Mouse (Mus musculus) embryo, embryonic 11 days (tissue): ENCODE results near the gene Gaa.
A peak's percentile ranks its signal among the peaks of the same experiment; 100 is the strongest.
"Not testable (repeated sequence)": the region's sequence is repeated elsewhere in the genome, so short reads cannot be mapped to it uniquely, and the experiment has no call there.

Experiments
- DNase-seq: peaks from one replicate; pipeline ENCODE4 v3.0.0-alpha.2; 2015

The Gaa gene

DNA sequence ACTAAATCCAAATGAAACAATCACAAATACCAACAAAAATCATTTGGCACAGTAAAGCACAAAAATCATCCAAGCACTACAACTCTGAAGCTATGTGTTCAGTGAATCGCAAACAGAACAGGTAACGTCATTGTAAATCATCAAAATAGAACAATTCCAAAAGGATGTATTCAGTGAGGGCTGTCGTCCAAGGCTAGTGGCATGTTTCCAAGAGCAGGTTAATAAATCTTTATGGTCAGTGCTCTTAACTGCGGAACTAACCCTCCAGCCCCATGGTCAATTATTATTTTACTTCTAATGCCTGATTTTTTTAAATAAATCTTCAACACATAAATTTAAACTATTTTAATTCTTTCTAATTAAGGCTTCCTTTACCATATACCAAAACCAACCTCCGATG is 11.1 kb upstream of the Gaa start:
- not testable (repeated sequence) for DNase-seq

GRCm38 (mm10) chr11:119258216-119258571 is 9.5 kb upstream of the Gaa start:
- DNase-seq: no peak

- DNase-seq: peak; percentile 65
These were observed 8.9 kb upstream of the Gaa start for GRCm38 (mm10) chr11:119258572-119259322.

GRCm38 (mm10) chr11:119259977-119260376 is 7.7 kb upstream of the Gaa start:
- no peak for DNase-seq

DNA sequence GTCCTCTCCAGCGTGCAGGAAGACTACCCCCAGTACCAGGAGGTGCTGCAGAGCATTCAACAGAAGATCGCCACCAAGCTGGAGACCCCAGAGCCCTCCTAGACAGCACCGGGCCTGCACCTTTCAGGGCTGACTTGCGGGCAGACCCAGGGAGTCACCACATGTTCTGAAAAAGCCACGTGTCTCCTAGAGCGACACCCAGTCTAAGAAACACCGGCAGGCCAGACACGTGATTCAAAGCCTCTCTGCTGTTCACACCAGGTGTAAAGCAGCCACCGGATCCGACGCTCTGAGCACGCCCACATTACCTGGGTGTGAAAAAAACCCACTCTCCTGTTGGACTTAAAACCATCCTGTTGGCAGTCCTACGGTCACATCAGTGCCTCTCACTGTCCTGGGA is 3.3 kb upstream of the Gaa start:
- no peak for DNase-seq

- DNase-seq: no peak
These were observed 1.9 kb upstream of the Gaa start for GRCm38 (mm10) chr11:119265811-119266210.

DNA sequence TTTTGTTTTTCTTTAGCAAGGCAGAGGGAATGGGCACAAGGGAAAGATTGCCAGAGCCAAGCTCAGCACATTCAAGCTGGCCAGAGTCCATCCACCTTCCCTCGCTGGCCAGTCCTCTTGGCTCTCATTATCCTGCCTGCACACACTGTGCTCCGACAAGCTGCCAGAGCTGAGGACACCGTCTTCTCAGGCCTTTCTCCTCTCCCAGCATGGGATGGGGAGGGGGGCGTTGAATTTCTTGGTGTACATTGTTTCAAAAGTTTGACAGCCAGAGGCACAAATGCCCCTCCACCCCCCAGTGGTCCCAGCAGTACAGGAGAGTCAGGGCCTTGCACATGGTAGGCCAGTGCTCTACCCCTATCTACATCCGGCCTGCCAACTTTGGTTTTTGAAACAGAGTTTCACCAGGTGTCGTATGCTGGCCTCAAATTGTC is 429 bp upstream of the Gaa start:
- DNase-seq: no peak

GRCm38 (mm10) chr11:119268557-119269195 is 989 bp downstream of the Gaa start:
- no peak for DNase-seq

- DNase-seq: not testable (repeated sequence)
These were observed 4.8 kb downstream of the Gaa start for GRCm38 (mm10) chr11:119272492-119272891.

DNA sequence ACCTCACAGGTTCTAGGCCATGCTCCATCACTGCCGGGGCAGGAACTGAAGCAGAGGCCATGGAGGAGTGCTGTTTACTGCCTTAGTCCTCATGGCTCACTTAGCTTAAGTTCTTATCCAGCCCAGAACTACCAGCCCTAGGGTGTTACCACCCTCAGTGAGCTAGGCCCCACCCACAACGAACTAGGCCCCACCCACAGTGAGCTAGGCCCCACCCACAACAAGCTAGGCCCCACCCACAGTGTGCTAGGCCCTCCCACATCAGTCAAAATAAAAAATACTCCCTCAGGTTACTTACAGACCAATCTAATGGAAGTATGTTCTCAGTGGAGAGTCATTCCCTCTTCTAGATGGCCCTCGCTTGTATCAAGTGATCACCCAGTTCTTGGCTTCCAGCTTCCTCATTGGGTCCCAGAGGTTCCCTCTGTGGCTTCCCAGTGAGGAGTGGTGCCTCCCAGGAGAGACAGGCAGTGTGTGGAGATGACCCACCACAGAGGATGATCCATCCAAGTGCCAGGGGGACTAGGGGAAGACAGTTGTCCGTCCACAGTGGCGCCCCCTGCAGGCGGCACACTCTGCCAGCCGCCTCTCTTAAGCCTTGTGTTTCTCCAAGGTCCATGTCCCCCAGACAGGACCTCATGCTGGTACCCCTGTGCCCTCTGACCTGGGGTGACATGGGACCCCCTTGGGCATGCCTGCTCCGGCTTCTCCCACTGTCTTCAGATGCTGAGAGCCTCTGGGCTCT is 5.7 kb downstream of the Gaa start:
- no peak for DNase-seq

GRCm38 (mm10) chr11:119281030-119281429 is 13.3 kb downstream of the Gaa start:
- no peak for DNase-seq

DNA sequence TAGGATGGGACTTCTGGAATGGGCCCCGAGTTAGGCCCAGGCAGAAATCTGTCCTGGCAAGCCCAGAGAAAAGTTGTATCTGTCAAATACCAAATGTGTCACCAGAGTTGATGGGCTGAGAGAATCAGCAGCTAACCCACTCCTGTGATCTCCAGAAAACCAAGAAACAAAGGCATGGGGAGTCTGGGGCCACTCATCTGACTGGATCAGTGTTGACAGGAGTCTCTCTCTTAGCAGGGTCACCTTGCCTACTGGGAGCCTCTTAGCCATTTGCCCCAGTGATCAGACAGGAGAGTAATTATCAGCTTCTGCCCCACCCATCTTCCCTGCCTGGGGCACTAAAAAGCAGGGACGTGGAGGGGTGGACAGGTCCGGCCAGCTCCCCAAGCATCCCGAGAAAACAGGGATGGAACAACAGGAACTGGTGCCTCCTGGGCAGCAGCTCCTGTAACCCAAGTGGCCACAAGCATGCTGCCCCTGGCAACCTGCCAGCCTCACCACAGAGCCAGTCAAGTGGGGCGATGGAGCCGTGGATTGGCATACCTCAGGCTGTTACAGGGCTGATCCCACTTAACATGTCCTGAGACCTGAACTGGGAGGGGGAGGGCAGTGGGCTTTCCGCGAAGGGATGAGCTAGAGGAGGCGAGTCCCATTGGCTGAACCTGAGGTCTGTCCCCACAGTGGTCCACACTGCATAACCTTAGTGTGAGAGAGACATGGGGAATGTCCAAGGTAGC is 18.3 kb downstream of the Gaa start:
- no peak for DNase-seq

- DNase-seq: no peak
These were observed 19.7 kb downstream of the Gaa start for GRCm38 (mm10) chr11:119287207-119287992.

- DNase-seq: not testable (repeated sequence)
These were observed 25.2 kb downstream of the Gaa start for GRCm38 (mm10) chr11:119292861-119293260.

- DNase-seq: no peak
These were observed 30.3 kb downstream of the Gaa start for GRCm38 (mm10) chr11:119297996-119298395.

GRCm38 (mm10) chr11:119298917-119299316 is 31.2 kb downstream of the Gaa start:
- no peak for DNase-seq

DNA sequence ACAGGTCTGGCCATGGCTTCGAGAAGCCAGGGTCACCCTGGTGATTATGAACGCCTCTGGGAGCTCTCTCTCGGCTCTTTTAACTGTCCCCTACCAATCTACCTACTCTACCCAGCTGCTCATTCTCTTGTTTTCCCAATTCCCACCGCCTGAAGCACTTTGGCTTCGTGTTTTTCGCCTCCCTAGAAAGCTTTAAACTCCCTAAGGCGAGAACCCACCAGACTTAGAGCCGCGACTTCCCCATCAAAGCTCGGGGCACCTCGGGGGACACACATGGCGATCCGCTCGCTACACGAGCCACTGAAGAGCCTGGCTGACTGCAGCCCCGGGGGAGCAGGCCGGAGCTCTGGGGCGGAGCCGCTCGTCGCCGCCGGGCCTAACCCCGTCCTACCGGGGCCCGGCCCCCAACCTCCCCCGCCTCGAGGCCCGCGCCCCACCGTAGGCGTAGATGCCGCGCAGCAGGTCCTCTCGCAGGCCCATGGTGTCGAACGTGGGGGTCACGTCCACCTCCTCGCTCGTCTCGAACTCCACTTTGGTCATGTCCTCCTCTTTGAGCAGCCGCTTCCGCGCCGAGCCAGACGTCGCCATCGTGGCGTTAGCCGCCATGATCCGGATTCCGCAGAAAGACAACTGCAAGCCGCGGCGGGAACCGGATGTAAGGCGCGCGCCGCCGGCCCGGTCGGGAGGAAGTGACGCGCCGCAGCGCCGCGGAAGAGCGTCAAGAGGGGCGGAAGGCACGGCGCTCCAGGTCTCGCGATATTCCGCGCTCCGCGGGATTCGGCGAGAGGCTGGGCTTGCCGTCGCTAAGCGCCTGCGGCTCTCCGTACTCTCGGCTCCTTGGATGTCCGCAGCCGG is 31.9 kb downstream of the Gaa start, which contains the start of gene Eif4a3:
Gene Eif4a3, minus strand, starts transcription at position 699 of the 855 bp plus-strand sequence.
- peak; percentile 99 for DNase-seq

DNA sequence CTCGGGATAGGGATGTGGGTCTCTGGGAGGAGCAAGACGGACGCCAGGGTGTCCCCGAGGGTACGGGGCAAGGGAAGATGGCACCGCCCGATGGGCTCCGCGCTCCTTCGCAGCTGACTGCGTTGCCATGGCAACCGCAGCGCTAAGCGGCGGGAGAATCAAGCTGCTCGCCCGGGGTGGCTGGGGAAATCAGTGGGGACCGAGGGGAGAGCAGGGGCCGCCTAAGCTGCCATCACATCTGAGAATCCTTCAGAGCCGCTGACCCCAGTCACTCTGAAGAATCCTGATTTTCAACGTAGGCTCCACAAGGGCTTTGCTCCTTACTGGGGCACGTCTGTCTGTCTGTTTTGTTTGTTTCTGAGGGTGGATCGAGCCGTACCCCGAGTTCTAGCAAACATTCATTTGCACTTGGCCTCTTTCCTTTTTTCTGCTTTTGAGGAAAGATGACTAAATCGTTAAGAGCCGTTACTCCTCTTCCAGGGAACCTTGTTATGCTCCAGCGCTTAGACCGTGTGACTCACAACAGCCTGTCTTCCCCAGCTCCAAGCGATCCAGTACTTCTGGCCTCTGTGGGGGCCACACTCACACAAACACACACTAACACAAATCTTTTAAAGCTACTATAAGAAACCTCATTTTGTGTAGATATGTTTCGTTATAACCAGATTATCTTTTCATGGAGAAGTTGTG is 32.7 kb downstream of the Gaa start:
- DNase-seq: no peak

DNA sequence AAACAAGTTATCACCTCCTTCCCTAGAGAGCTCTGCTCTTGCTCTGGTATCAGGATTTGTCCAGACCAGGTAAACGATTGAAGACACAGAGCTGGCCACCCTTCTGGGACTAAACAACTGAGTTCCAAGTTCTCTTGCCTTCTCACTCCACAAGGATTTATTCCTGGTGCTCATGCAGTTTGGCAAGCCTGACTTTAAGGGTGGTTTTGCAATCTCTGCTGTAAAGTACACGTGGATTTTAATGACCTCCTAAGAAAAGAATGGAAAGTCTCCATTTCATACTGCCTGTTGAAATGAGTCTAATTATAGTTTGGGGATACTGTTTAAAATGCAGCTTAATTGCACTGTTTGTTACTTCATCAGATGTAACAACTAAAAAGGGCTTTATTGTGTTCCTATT is 33.3 kb downstream of the Gaa start:
- no peak for DNase-seq

DNA sequence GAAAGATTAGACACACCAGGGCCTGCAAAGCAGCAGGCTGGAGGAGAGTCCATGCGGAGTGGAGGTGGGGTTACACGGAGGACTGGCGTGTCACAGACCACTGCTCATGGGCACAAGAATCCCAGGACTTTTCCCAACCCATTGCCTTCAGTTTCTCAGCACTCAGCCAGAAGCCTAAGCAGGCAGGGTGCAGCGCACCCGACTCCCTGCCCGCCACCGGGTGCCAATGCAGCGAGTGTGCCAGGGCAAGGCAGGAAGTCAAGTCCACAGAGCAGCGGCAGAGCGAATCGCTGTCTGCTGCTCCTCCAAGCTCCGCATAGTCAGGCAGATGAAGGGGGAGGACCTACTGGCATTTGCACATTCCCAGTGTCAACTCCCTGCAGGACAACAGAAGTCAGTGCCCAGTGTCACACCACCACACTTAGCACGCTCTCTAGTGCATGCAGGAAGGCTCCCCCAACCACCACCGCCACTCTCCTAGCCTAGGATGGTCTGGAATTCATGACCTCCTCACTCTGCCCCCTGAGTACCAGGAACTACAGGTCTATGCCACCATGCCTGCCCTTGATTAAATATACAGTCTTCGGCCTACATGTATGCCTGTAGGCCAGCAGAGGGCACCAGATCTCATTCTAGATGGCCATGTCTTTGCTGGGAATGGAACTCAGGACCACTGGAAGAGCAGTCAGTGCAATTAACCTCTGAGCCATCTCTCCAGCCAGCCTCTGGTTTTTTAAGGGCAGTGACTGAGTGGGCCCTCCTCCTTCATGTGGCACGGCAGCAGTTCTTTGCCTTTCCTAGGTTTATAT is 37.4 kb downstream of the Gaa start:
- DNase-seq: peak; percentile 78
